Mouse (Mus musculus) left cerebral cortex, postnatal 25 days (tissue): ENCODE measurements around the gene Osbpl11. TPM values are rescaled to one million over a fixed set of nuclear protein-coding genes. Genes with fewer than 3 reads are reported as not detected.
"Not testable (repeated sequence)": the region's sequence is repeated elsewhere in the genome, so short reads cannot be mapped to it uniquely, and the experiment has no call there.

Source experiments
- DNase-seq, 2 experiments: peaks; one replicate each; pipeline ENCODE4 v3.0.0; 2022; ENCODE audit warnings: low spot score in 2 of 2, mixed read lengths in 1 of 2
- intact Hi-C: fragments of 180-260 bp; cut with DNase I; formaldehyde crosslinking; loops from one replicate; pipeline ENCODE4 v1.15.1; 2025
- total RNA-seq, 2 experiments: library from RNA; stranded (reverse); gene quantifications; 2 replicates each; pipeline ENCODE4 v1.2.3; 2021

Osbpl11 gene
- total RNA-seq, 2 experiments from 2014 or later, result 15.3 to 15.8 TPM

DNA sequence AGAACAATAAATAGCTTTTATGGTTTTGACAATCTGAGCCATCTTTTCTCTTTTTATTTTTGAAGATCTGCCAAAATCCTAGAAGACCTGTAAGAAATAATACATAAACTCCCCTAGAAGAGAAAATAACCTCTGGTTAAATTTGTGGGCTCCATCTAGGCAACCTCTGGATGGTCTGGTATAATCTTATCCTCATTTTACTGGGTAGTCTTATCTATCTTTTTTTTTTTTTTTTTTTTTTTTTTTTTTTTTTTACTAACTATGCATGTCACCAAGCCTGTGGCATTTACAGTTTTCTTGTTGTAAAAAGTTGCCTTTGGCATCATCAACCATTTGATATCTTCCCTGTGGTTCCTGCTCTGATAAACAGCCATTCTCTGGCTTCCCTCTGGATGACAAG, 10.2 kb upstream of the Osbpl11 start:
- no peak for DNase-seq
- intact Hi-C loops, result no loop called here

DNA sequence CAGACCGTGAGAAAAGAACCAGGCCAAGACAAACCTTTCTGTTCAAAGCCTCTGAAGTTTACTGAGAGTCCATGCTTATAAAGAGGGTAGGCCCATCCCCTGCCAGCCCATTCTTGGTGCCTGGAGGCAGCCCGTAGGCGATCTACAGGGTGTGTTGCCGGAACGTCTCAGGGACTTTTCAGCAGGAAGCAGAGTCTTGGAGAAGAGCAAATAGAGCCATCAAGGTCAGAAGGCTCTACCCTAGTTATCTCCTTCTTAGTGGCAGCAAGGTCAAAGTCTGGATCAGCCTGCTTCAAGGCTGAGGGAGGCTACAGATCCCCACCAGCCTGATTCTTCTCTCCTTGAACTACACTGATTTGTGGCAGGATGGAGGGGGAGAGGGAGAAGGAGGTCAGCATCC, 8.0 kb upstream of the Osbpl11 start:
- DNase-seq, intact Hi-C loops: not testable (repeated sequence)

DNA sequence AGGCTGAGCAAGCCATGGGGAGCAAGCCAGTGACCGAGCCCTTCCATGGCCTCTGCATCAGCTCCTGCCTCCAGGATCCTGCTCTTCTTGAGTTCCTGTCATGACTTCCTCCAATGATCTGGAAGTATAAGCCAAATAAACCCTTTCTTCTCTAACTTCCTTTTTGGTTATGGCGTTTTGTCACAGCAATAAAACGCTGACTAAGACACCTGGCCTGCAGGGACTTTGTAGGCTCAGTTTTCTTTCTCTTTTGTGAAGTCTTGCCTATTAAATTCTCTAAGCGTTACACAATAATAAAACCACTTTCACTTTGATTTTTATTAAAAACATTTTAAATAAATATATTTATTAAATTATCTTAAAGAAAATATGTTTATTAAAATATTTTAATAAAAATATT, 7.1 kb upstream of the Osbpl11 start:
- no peak for DNase-seq
- intact Hi-C loops, result loop anchor here (1.0 to 2.0 kb wide), 3 partner anchors 19 to 115 kb away; partner anchors contain the start of gene Lmln

DNA sequence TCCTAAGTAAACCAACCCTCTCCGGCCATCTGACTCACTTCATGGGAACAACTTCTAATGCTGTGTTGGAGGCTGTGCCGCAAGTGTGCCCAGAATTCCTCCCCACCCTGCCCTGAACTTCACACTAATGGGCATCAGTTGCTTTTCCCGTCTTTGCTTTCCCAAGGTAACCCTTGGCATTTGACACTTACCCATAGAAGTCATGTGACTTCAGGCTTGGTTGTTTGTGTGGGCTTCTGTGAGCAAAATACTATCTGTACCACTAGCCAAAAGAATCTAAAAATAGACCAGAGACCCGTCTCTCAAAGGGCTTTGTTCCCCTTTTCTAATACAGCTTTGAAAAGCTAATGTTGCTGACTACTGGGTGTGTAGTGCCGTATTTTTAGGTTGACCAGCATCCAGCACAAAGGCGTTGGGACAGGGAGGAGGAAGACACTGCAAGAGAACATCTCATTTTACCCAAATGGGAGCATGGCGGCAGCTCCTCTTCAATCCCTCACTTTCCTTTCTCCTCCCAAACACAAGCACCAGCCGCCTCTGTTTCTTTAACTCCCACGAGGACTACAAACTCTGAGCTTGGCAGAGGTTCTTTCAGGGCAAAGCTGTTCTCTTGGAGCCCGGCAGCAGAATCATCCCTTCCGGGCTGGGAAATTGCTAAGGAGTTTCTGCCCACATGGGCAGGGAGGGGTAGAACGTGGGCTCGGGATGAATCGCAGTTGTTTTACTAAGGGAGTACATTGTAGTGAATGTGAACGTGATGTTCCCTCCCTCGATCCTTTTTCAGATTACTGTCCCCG, 6.4 kb upstream of the Osbpl11 start:
- intact Hi-C loops, result loop anchor here (1.0 to 2.0 kb wide), 3 partner anchors 20 to 116 kb away; partner anchors contain the start of gene Lmln
- DNase-seq, result peak; percentile 74 to 94

DNA sequence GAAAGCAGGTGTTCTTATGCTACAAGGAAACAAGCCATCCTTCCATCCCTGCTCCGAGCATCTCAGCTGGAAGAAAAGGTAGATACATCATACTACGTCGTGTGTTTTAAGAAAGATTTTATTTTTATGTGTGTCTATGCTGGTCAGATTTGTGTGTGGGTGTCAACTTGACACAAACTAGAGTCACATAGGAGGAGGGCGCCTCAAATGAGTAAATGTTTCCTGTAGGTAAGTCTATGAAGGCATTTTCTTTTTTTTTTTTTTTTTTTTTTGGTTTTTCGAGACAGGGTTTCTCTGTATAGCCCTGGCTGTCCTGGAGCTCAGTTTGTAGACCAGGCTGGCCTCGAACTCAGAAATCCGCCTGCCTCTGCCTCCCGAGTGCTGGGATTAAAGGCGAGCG, 5.6 kb upstream of the Osbpl11 start:
- not testable (repeated sequence) for DNase-seq
- intact Hi-C loops, result loop anchor here (2.0 kb wide), 1 partner anchor 116 kb away; the partner anchor contains the start of gene Lmln

DNA sequence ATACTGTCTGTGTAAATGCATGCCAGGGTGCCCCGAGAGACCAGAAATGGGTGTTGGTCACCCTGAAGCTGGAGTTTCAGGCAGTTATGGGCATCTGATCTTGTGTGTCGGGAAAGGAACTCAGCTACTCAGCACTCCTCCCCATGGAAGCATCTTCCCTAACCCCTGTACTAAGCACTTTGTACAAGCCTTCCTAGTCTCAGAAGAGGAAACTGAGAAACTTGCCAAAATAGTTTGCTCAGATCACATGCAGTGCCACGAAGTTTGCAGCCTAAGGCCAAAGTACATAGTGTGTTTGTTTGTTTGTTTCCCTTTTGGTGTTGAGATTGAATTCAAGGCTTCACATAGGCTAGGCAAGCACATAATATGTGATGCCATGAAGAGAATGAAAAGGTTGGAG, 5.0 kb upstream of the Osbpl11 start:
- DNase-seq, result peak in 1 of 2 experiments; percentile 22
- intact Hi-C loops, result loop anchor here (2.0 kb wide), 1 partner anchor 117 kb away; the partner anchor contains the start of gene Lmln

DNA sequence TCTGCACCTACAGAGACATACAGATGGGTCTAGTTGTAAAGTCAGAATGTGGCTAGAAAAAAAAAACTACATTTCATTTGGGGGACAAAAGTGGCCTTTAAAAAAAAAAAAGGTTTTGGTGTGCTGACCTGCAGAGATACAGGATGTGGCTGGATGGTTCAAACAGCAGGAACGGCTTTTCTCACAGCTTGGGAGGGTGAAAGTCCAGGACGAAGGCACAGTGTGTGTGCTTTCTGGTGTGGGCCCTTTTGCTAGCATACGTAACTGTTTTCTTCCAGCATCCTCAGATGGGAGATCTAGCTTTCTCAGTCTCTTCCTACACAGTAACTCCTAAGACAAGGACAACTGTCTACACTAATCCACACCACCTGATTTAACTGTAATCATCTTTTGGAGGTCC, 4.1 kb upstream of the Osbpl11 start:
- intact Hi-C loops, result no loop called here
- DNase-seq, result no peak

DNA sequence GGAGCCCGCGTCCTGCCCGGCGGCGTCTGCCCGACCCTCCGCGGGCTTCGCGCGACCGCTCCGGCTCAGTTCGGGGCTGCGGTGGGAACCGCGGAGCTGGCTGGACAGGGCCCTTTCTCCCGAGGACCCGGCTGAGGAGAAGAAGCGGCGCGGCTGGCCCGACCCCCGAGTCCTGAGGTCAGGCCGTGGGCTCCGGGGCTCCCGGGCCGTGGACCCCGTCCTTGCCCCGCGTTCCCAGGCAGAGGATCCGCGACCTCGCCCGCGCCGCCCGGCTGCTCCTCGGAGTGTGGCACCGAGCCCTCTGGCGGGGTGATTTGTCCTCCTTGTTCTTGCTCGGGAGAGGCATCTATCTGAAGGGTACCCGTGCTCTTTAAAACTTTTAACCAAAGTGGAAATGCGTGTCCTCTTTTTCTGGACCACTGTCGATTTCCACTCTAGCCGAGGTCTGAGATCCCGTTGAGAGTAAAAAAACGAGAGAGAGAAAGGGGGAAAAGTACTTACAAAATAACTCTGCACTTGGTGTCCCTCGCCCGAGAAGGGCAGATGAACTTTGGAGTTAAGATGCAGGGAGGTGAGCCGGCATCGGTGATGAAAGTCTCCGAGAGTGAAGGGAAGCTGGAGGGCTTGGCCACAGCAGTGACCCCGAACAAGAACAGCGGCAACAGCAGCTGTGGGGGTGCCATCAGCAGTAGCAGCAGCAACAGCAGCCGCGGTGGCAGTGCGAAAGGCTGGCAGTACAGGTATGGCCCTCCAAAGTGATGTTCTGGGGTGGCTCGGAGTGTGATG, 583 bp downstream of the Osbpl11 start:
- DNase-seq, result peak in 1 of 2 experiments; percentile 44
- intact Hi-C loops, result no loop called here

DNA sequence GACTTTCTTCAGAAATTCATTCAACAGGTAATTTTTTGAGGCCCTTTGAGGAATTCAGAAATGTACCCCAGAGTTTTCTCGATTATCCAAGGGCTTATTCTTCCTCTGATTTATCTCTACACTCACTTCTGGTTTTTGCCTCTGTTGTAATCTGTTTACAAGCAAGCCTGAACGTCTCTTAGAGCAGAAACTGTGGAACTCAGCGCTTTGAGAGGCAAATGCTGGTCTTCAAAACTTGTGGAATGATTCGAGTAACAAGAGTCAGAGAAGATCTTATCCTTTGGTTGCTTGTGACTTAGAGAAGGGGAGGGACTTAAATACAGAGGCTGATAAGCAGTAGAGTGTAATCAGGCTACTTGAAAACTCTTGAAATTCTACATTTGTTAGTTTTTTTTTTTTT, 1.3 kb downstream of the Osbpl11 start:
- no peak for DNase-seq
- intact Hi-C loops, result no loop called here

DNA sequence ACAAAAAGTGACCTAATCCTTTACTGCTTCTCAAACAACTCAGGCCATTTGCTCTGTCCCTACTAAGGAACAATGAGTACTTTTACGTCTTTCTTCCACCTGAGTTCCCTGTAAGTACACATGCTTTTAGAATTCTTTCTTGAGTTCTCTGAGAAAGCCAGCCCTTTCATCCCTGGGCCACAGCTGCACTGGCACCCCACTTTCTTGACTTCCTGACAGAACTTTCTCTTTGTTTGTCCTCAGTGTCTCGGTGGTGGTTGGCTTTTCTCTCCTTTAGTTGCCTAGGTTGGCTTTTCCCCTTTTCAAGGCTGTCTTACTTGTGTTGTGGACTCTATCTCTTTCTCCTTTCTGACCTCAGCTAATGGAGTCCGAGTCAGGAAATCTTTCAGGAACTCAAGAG, 3.2 kb downstream of the Osbpl11 start:
- DNase-seq, result no peak
- intact Hi-C loops, result no loop called here

DNA sequence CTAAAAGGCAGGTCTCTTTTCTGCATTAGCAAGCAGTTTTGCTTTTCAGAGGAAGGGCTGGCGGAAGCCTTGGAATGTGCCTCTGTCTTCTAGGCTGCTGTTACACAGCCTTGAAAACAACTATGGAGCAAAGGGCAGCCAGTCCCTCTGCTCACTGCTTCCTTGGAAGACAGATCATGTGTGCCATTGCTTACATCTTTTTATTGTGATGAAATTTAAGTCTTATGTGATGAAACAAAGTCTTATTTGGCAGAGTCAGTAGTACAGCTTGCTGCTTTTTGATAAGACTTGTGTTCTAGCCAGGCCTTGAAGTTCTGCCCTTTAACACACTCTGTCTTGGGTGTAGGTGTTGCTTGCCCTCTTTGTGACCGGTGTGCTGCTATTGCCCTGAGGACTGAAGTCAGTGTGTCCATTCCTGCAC, 6.8 kb downstream of the Osbpl11 start:
- no peak for DNase-seq
- intact Hi-C loops, result loop anchor here (2.0 kb wide), 1 partner anchor 553 kb away; no protein-coding TSS in a partner anchor

DNA sequence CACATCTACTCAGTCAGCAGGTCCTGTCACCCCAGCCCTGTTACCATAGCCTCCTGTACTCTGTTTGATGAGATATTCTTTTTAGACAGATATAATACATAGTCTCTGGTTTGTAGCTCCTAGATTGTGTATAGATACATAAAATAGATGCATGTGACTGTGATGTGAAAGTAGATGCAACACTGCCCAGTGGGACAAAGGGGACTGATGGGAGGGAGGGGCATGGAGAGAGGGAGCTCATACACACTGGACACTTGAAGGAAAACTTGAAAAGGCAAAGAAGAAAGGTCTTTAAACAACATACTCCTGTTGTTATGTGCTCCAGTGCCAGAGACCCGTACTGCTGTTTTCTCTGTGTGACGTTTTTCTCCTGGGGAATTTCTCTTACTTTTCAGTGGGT, 7.4 kb downstream of the Osbpl11 start:
- intact Hi-C loops, result loop anchor here (2.0 kb wide), 1 partner anchor 553 kb away; no protein-coding TSS in a partner anchor
- no peak for DNase-seq

DNA sequence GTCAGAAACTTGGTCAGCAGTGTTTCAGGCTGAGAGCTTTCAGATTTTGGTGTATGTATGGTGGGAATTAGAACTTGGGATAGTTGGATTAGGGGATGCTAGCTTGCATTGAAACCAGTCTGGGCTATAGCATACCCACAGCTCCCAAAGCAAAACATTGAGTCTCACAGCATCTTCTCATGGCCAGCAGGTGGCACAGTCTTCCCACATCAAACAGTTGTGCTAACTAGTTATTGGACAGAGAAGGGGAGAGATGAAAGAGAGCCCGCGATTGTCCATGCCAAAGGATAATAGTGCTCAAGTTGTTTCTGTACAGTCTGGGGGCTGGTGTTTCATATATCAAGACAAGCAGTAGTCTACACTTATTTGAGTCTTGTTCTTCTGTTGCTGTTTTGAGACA, 8.8 kb downstream of the Osbpl11 start:
- intact Hi-C loops, result loop anchor here (2.0 kb wide), 1 partner anchor 551 kb away; no protein-coding TSS in a partner anchor
- peak; percentile 64 to 69 for DNase-seq

DNA sequence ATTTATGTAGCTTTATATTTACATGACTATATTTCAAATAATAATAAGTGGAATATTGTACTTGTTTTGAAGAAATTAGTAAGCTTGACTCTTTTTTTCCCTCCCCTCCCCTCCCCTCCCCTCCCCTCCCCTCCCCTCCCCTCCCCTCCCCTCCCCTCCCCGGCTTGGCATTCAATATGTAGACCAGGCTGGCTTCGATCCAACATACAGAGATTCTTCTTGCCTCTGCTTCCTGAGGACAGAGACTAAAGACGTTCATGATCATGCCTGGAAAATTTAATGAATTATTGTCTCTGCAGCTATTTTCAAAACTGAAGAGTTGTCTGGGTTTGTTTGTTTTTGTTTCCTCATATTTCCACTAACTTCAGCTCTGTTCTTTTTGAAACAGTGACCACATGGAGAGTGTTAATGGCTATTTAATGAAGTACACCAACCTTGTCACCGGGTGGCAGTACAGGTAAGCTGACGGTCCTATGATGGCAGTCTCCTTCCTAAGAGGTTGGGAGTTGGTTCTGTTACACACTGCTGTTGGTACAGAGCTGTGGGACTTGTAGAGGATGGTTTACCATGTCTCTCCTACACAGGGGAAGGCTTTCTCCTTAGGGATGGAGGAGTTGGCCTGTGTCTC, 10.9 kb downstream of the Osbpl11 start:
- intact Hi-C loops, result no loop called here
- DNase-seq, result no peak

DNA sequence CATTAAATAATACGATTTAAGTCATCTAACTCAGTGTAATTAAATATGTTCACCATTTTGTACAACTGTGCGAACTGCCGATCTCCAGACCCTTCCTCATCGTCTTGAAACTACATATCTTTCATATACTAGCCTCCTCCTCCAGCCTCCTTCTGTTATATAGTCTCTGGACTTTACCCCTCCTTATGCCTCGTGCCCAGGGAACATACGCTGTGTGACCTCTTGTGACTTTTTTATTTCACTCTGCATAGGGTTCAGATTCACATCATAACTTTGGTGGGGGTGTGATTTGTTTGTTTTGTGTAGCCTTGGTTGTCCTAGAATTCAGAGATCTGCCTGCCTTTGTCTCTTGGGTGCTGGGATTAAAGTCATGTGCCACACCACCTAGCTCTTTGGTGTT, 11.7 kb downstream of the Osbpl11 start:
- DNase-seq, result no peak
- intact Hi-C loops, result no loop called here

DNA sequence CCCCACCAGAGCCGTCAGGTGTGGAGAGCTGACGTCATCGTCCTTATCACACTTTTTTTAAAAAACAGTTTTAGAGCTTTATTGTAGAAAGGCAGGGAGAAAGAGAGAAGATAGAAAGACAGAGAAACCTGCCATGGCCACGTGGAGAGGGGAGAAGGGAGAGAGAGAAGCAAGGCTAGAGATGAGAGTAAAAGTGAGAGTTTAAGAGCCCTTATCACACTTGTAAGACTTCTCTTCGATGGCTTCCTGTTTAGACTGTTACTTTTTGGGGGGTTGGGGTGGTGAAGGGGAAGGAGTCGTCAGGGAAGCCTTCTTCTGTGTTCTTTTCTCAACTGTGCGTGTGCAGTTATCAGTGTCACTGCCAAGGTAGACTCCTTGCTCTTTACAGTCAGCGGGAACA, 15.7 kb downstream of the Osbpl11 start:
- DNase-seq, result no peak
- intact Hi-C loops, result no loop called here

DNA sequence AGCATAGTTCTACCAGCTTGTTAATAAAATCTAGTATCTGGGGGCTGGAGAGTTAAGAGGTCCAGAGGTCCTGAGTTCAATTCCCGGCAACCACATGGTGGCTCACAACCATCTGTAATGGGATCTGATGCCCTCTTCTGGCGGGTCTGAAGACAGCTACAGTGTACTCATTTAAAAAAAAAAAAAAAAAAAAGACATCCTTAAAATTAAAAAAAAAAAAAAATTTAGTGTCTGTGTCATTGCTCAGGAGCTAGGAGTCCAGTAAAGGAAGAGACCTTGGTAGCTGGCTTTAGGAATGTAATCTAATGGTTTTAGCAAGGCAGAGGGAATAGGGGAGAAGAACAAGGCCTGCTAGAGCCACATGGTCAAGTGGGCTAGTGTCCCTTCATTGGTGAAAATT, 25.9 kb downstream of the Osbpl11 start:
- no peak for DNase-seq
- intact Hi-C loops, result no loop called here

DNA sequence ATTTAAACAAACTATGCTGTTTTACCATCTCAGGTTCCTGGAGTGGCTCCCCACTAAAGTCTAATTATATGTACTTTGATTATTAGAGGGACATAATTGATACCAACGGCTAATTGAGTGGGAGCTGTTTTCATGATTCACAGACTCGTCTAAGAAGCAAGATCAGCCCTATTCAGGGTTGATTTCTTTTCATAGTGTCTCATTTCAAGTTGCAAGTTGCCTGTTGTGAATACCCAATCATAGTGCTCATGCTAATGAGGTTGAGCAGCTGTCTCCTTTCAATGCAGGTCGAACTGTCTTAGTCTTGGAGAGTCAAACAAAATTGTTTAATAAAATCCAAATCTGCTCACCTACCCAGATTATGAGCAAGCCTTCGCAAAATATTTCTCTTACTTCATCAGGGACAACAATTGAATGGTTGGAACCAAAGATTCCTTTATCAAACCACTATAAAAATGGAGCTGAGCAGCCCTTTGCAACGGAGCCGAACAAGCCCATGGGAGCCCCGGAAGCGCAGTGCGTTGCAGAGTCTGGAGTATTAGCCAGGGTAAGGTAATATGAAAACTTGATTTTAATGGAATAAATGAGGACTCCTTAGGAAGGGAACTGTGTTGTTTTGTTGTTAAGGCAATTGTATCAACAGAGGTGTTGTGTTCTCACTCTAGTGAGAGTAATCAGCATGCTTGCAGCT, 31.6 kb downstream of the Osbpl11 start:
- intact Hi-C loops, result no loop called here
- DNase-seq, result no peak

DNA sequence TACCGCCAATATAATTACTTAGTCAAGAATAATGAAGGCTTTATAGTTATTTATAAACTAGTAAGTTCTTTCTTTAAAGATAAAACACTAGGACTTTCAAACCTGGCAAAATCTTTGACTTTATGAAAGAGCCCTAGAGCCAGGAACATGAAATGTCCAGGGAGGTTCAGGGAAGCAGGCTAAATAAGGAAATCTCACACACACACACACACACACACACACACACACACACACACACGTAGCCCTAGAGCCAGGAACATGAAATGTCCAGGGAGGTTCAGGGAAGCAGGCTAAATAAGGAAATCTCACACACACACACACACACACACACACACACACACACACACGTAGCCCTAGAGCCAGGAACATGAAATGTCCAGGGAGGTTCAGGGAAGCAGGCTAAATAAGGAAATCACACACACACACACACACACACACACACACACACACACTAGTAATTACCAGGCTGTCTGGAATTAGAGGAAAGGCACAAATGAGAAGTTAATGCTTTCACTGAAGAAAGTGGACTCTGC, 32.7 kb downstream of the Osbpl11 start:
- DNase-seq, intact Hi-C loops: not testable (repeated sequence)
